Mouse (Mus musculus): ENCODE measurements around the gene Rras. TPM values are rescaled to one million over a fixed set of nuclear protein-coding genes. Genes with fewer than 3 reads are reported as not detected.

Rras gene
- polyA plus RNA-seq, 1 experiment, result 82.6 TPM

- Histone ChIP-seq H3K27ac (replicated peaks; ENCODE audit: low read depth, low read length) (no peak overlapping the region), H3K4me1 (ENCODE audit: control insufficient read depth, insufficient read depth, insufficient read length, low read length) (no peaks in the 10 kb centered on the region), H3K4me3 (ENCODE audit: insufficient read depth, low read depth, low read length) (no peak overlapping the region)
Measured at GRCm38 (mm10) chr7:45067190-45067999, 49.6 kb downstream of the Rras start.

GRCm38 (mm10) chr7:45068000-45068318 is 50.2 kb downstream of the Rras start:
- no peak overlapping the region for H3K27ac ChIP-seq (replicated peaks; ENCODE audit: low read depth, low read length)
- H3K4me3 ChIP-seq (ENCODE audit: insufficient read depth, low read depth, low read length), result no peak overlapping the region
- H3K4me1 ChIP-seq (ENCODE audit: control insufficient read depth, insufficient read depth, insufficient read length, low read length), result no peaks in the 10 kb centered on the region

GRCm38 (mm10) chr7:45069671-45070070 is 51.9 kb downstream of the Rras start:
- no peak overlapping the region for H3K4me3 ChIP-seq (ENCODE audit: insufficient read depth, low read depth, low read length)
- no peaks in the 10 kb centered on the region for H3K4me1 ChIP-seq (ENCODE audit: control insufficient read depth, insufficient read depth, insufficient read length, low read length)
- H3K27ac ChIP-seq (replicated peaks; ENCODE audit: low read depth, low read length), result no peak overlapping the region

Other genes starting within 250 kb of the Rras start
- 8.2 and 17.3 TPM in 2 replicates for gene Nup62, start 201.9 kb upstream of the Rras start, polyA plus RNA-seq (2012; ENCODE audit: insufficient read depth, insufficient read length, missing spikeins)
- 0.54 and 1.2 TPM in 2 replicates for gene Il4i1, start 201.6 kb upstream of the Rras start, polyA plus RNA-seq (2012; ENCODE audit: insufficient read depth, insufficient read length, missing spikeins)
- 252 and 500 TPM in 2 replicates for gene Atf5, start 201.3 kb upstream of the Rras start, polyA plus RNA-seq (2012; ENCODE audit: insufficient read depth, insufficient read length, missing spikeins)
- 42.8 and 49.8 TPM in 2 replicates for gene Akt1s1, start 169.0 kb upstream of the Rras start, polyA plus RNA-seq (2012; ENCODE audit: insufficient read depth, insufficient read length, missing spikeins)
- 24.5 and 28.2 TPM in 2 replicates for gene Tbc1d17, start 168.9 kb upstream of the Rras start, polyA plus RNA-seq (2012; ENCODE audit: insufficient read depth, insufficient read length, missing spikeins)
- 15.7 and 20.2 TPM in 2 replicates for gene Pnkp, start 160.8 kb upstream of the Rras start, polyA plus RNA-seq (2012; ENCODE audit: insufficient read depth, insufficient read length, missing spikeins)
- 68.5 and 73.6 TPM in 2 replicates for gene Ptov1, start 148.2 kb upstream of the Rras start, polyA plus RNA-seq (2012; ENCODE audit: insufficient read depth, insufficient read length, missing spikeins)
- gene Med25, start 125.2 kb upstream of the Rras start, polyA plus RNA-seq (2012; ENCODE audit: insufficient read depth, insufficient read length, missing spikeins), result 21.6 and 21.8 TPM in 2 replicates
- 12.7 and 17.1 TPM in 2 replicates for gene Fuz, start 121.9 kb upstream of the Rras start, polyA plus RNA-seq (2012; ENCODE audit: insufficient read depth, insufficient read length, missing spikeins)
- 21.5 and 23.0 TPM in 2 replicates for gene Ap2a1, start 88.5 kb upstream of the Rras start, polyA plus RNA-seq (2012; ENCODE audit: insufficient read depth, insufficient read length, missing spikeins)
- gene Tsks, start 74.8 kb upstream of the Rras start, polyA plus RNA-seq (2012; ENCODE audit: insufficient read depth, insufficient read length, missing spikeins), result not detected in 2 replicates
- 0.58 and 0.75 TPM in 2 replicates for gene Cpt1c, start 43.1 kb upstream of the Rras start, polyA plus RNA-seq (2012; ENCODE audit: insufficient read depth, insufficient read length, missing spikeins)
- gene Prmt1, start 31.4 kb upstream of the Rras start, polyA plus RNA-seq (2012; ENCODE audit: insufficient read depth, insufficient read length, missing spikeins), result 47.1 and 73.7 TPM in 2 replicates
- gene Irf3, start 20.3 kb upstream of the Rras start, polyA plus RNA-seq (2012; ENCODE audit: insufficient read depth, insufficient read length, missing spikeins), result 40.8 and 41.4 TPM in 2 replicates
- 8.9 and 9.1 TPM in 2 replicates for gene Bcl2l12, start 19.2 kb upstream of the Rras start, polyA plus RNA-seq (2012; ENCODE audit: insufficient read depth, insufficient read length, missing spikeins)
- gene Scaf1, start 1.6 kb upstream of the Rras start, polyA plus RNA-seq (2012; ENCODE audit: insufficient read depth, insufficient read length, missing spikeins), result 26.3 and 27.5 TPM in 2 replicates
- gene Prr12, start 34.9 kb downstream of the Rras start, polyA plus RNA-seq (2012; ENCODE audit: insufficient read depth, insufficient read length, missing spikeins), result 4.8 and 5.4 TPM in 2 replicates
- gene Nosip, start 44.5 kb downstream of the Rras start, polyA plus RNA-seq (2012; ENCODE audit: insufficient read depth, insufficient read length, missing spikeins), result 24.3 and 26.8 TPM in 2 replicates
- gene Prrg2, start 44.7 kb downstream of the Rras start, polyA plus RNA-seq (2012; ENCODE audit: insufficient read depth, insufficient read length, missing spikeins), result 17.2 and 33.8 TPM in 2 replicates
- gene Rcn3, start 74.3 kb downstream of the Rras start, polyA plus RNA-seq (2012; ENCODE audit: insufficient read depth, insufficient read length, missing spikeins), result 12.7 and 16.4 TPM in 2 replicates
- gene Fcgrt, start 85.9 kb downstream of the Rras start, polyA plus RNA-seq (2012; ENCODE audit: insufficient read depth, insufficient read length, missing spikeins), result 167 and 170 TPM in 2 replicates
- gene Rps11, start 106.5 kb downstream of the Rras start, polyA plus RNA-seq (2012; ENCODE audit: insufficient read depth, insufficient read length, missing spikeins), result 1,258 and 1,344 TPM in 2 replicates
- gene Rpl13a, start 110.8 kb downstream of the Rras start, polyA plus RNA-seq (2012; ENCODE audit: insufficient read depth, insufficient read length, missing spikeins), result 1,142 and 1,278 TPM in 2 replicates
- gene Gm45713, start 118.3 kb downstream of the Rras start, polyA plus RNA-seq (2012; ENCODE audit: insufficient read depth, insufficient read length, missing spikeins), result not detected in 2 replicates
- gene Flt3l, start 118.5 kb downstream of the Rras start, polyA plus RNA-seq (2012; ENCODE audit: insufficient read depth, insufficient read length, missing spikeins), result 5.9 and 6.8 TPM in 2 replicates
- gene Pih1d1, start 136.3 kb downstream of the Rras start, polyA plus RNA-seq (2012; ENCODE audit: insufficient read depth, insufficient read length, missing spikeins), result 50.5 and 66.3 TPM in 2 replicates
- 28.0 and 30.9 TPM in 2 replicates for gene Aldh16a1, start 136.6 kb downstream of the Rras start, polyA plus RNA-seq (2012; ENCODE audit: insufficient read depth, insufficient read length, missing spikeins)
- gene Slc17a7, start 146.0 kb downstream of the Rras start, polyA plus RNA-seq (2012; ENCODE audit: insufficient read depth, insufficient read length, missing spikeins), result not detected in 2 replicates
- gene Gfy, start 161.6 kb downstream of the Rras start, polyA plus RNA-seq (2012; ENCODE audit: insufficient read depth, insufficient read length, missing spikeins), result not detected in 2 replicates
- gene Pth2, start 163.0 kb downstream of the Rras start, polyA plus RNA-seq (2012; ENCODE audit: insufficient read depth, insufficient read length, missing spikeins), result not detected in 2 replicates
- not detected in 2 replicates for gene Ccdc155, start 186.9 kb downstream of the Rras start, polyA plus RNA-seq (2012; ENCODE audit: insufficient read depth, insufficient read length, missing spikeins)
- not detected in 2 replicates for gene Dkkl1, start 194.2 kb downstream of the Rras start, polyA plus RNA-seq (2012; ENCODE audit: insufficient read depth, insufficient read length, missing spikeins)
- 3.2 and 4.9 TPM in 2 replicates for gene Tead2, start 197.8 kb downstream of the Rras start, polyA plus RNA-seq (2012; ENCODE audit: insufficient read depth, insufficient read length, missing spikeins)
- gene Cd37, start 221.2 kb downstream of the Rras start, polyA plus RNA-seq (2012; ENCODE audit: insufficient read depth, insufficient read length, missing spikeins), result 4.1 and 4.5 TPM in 2 replicates
- gene Slc6a16, start 223.1 kb downstream of the Rras start, polyA plus RNA-seq (2012; ENCODE audit: insufficient read depth, insufficient read length, missing spikeins), result not detected in 2 replicates

All from brown adipose tissue, adult 24 weeks (tissue).